ENCODE assay signal across 8 mouse cellular contexts in the genomic region with DNA sequence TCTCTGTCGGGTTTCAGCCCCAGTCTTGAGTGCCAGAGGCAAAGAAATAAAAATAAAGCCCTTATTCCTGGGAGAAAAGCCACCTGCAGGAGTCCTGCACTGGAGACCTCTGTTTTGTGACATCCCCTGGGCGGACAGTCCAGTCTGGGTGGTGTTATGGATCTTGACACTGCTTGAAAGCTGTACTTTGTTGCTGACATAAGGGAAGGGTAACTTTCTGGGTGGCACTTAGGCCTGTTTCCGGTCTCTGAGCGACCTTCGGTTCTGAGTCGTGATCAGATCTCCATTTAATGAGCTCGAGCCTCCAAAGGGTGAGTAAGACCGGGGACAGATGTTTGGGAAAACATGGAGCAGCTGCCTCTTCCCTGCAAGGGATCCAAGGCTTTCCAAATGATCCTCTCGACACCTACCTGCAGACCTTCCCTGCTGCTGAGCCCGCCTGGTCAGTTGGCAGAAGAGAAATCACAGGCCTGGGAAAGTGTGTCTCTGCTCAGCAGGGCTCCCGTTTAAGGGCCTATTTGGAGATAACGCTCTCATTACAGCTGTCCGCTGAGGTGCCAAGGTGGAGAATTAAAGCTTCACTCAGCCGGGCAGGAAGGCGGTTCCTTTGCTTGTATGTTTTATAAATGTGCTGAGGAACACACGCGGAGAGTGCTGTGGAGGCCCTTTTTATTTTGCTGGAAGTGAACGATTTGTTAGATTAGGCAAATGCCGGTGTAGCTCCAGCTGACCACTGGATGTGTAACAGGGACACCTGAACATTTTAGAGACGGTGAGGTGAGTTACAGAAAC. TPM values are rescaled to one million over a fixed set of nuclear protein-coding genes. Genes with fewer than 3 reads are reported as not detected.
DNase-seq lines count a peak whose midpoint lies in the region; ATAC-seq and TF ChIP-seq lines count a peak whose summit lies in the region.

No protein-coding gene starts in this region.

- H3K4me2 ChIP-seq in midbrain, embryonic 16.5 days (ENCODE audit: low read length), result peak overlapping the region; percentile 75

- no peaks in the 10 kb centered on the region for H3K9me3 ChIP-seq in midbrain, embryonic 16.5 days (replicated peaks; ENCODE audit: control insufficient read depth, low read length, poor library complexity, severe bottlenecking)

- 83% methylated on average over 20 of the region's 20 CpGs for WGBS in spleen, adult 2 months
- WGBS in midbrain, embryonic 16.5 days, result 76% methylated on average over 20 of the region's 20 CpGs

- peak overlapping the region; percentile 78; the same call in 1 of the 2 replicates for H3K4me3 ChIP-seq in spleen, adult 2 months (ENCODE audit: extremely low read depth, insufficient read depth, insufficient read length)
- H3K4me3 ChIP-seq in midbrain, embryonic 16.5 days (ENCODE audit: low read depth, low read length), result peak overlapping the region; percentile 88

- no peak overlapping the region for H3K27ac ChIP-seq in spleen, adult 2 months (ENCODE audit: insufficient read depth, low read length)
- H3K27ac ChIP-seq in midbrain, embryonic 16.5 days (ENCODE audit: low read length), result no peak overlapping the region

- no peak for TF ChIP-seq POLR2A in spleen, adult 2 months (IDR thresholded peaks at IDR 0.05; ENCODE audit: low read depth, low read length)

- peak; percentile 11 for DNase-seq in adrenal gland, adult 2 months
- no peak for DNase-seq in adrenal gland, postnatal 25 days
- no peak for DNase-seq in spleen, adult 2 months (ENCODE audit: low read depth in 1 of 2, low spot score in 2 of 2)
- no peak for DNase-seq in spleen, postnatal 14 days (ENCODE audit: low spot score in 2 of 2)
- DNase-seq in induced T-regulatory cell, adult 2 months (ENCODE audit: low read depth), result peak; percentile 13
- no peak for DNase-seq in right cerebral cortex, postnatal 4 days
- DNase-seq in gastrocnemius, adult 8-10 months (ENCODE audit: low spot score in 2 of 2), result no peak

- no peaks in the 10 kb centered on the region for H3K27me3 ChIP-seq in spleen, adult 2 months (ENCODE audit: control insufficient read depth, insufficient read depth, low read length)
- no peaks in the 10 kb centered on the region for H3K27me3 ChIP-seq in midbrain, embryonic 16.5 days (ENCODE audit: control insufficient read depth, insufficient read depth, low read depth, low read length)

- H3K4me1 ChIP-seq in spleen, adult 2 months (ENCODE audit: control insufficient read depth, insufficient read depth, insufficient read length), result 0 out of 2 replicates have a peak, but pooled peaks cover 3% of the 10 kb centered on the region
- H3K4me1 ChIP-seq in midbrain, embryonic 16.5 days (ENCODE audit: control insufficient read depth, insufficient read depth, low read length), result peaks cover 9% of the 10 kb centered on the region

- H3K36me3 ChIP-seq in spleen, adult 2 months (ENCODE audit: control insufficient read depth, insufficient read depth, low read length), result no peaks in the 10 kb centered on the region
- H3K36me3 ChIP-seq in midbrain, embryonic 16.5 days (ENCODE audit: control insufficient read depth, insufficient read depth, low read length), result no peaks in the 10 kb centered on the region

- no peak overlapping the region for H3K9ac ChIP-seq in midbrain, embryonic 16.5 days (ENCODE audit: low read depth, low read length)

- no peak for TF ChIP-seq CTCF in spleen, adult 2 months (IDR thresholded peaks at IDR 0.05; ENCODE audit: extremely low read depth, insufficient read depth, insufficient read length, insufficient replicate concordance)

- ATAC-seq in midbrain, embryonic 16.5 days, result peak; percentile 9; the same call in 1 of the 2 replicates

RNA-seq across cellular contexts. Expression of gene Cmc1, which starts 0.6 kb away (rescaled TPM):
- 10 to 100 TPM; 27.2 to 32.6 TPM for total RNA-seq in adrenal gland, adult 2 months (2021)
- polyA plus RNA-seq in adrenal gland, adult 2 months (2012; rRNA removed), result 1.4 and 1.9 TPM in 2 replicates
- total RNA-seq in adrenal gland, postnatal 25 days (2021), result 29.2 and 48.4 TPM in 2 replicates
- polyA plus RNA-seq in spleen, adult 2 months (2012; rRNA removed), result 0.89 and 0.92 TPM in 2 replicates
- polyA plus RNA-seq in midbrain, embryonic 16.5 days (2015; fragmentation: Nextera tagmentation; extraction: Ambion mirVana), result 30.5 and 34.8 TPM in 2 replicates
- total RNA-seq in gastrocnemius, adult 8-10 months (2022), result 10 to 100 TPM; 18.3 to 25.0 (median 21.5) TPM

Comparison
In these comparisons a context has a peak if more than half of its experiments do, and no peak if none do; other contexts are left out.
1. DNase-seq: peak in adrenal gland, adult 2 months (single experiment) and induced T-regulatory cell, adult 2 months (single experiment); none in adrenal gland, postnatal 25 days (single experiment), spleen, adult 2 months (0 of 2), spleen, postnatal 14 days (0 of 2), right cerebral cortex, postnatal 4 days (single experiment) and gastrocnemius, adult 8-10 months (0 of 2).